Mouse (Mus musculus) kidney, embryonic 15.5 days (tissue): ENCODE results near the gene Tmem115. TPM values are rescaled to one million over a fixed set of nuclear protein-coding genes. Genes with fewer than 3 reads are reported as not detected.
"Not testable (repeated sequence)": the region's sequence is repeated elsewhere in the genome, so short reads cannot be mapped to it uniquely, and the experiment has no call there.

Source experiments
- ATAC-seq: fragments of 200-750 bp; cut with Nextera tagmentation; replicated peaks from 2 replicates; pipeline ENCODE4 v1.8.0; 2017; ENCODE audit warnings: moderate TSS enrichment; ENCODE audit not compliant: low FRiP score
- H3K27ac ChIP-seq: fragments of 300-500 bp; sonication (generic); 2 replicates; pipeline ENCODE4 v1.5.1; 2015; ENCODE audit warnings: mild to moderate bottlenecking, inconsistent platforms
- H3K27me3 ChIP-seq: fragments of 300-500 bp; sonication (generic); 2 replicates; pipeline ENCODE4 v1.6.1; 2015; ENCODE audit warnings: inconsistent platforms
- H3K36me3 ChIP-seq: fragments of 300-500 bp; sonication (generic); 2 replicates; pipeline ENCODE4 v1.6.1; 2015; ENCODE audit warnings: inconsistent platforms
- H3K4me1 ChIP-seq: fragments of 300-500 bp; sonication (generic); 2 replicates; pipeline ENCODE4 v1.6.1; 2015; ENCODE audit warnings: inconsistent platforms
- H3K4me2 ChIP-seq: fragments of 300-500 bp; sonication (generic); 2 replicates; pipeline ENCODE4 v1.6.1; 2015; ENCODE audit warnings: moderate library complexity, mild to moderate bottlenecking, inconsistent platforms
- H3K4me3 ChIP-seq: fragments of 300-500 bp; sonication (generic); replicated peaks from 2 replicates; pipeline ENCODE4 v1.5.1; 2015; ENCODE audit warnings: mild to moderate bottlenecking, inconsistent platforms
- H3K9ac ChIP-seq: fragments of 300-500 bp; sonication (generic); 2 replicates; pipeline ENCODE4 v1.6.1; 2015; ENCODE audit warnings: mild to moderate bottlenecking, inconsistent platforms
- H3K9me3 ChIP-seq: fragments of 300-500 bp; sonication (generic); replicated peaks from 2 replicates; pipeline ENCODE4 v1.6.1; 2016; ENCODE audit warnings: inconsistent platforms
- WGBS: fragments of 180-500 bp; shearing (Covaris S2); methylation state at CpG from one replicate; pipeline ENCODE4 v1.1.7; 2015; ENCODE audit warnings: mixed read lengths; 5-methylcytosine and 5-hydroxymethylcytosine counted together
- polyA plus RNA-seq: library from polyadenylated mRNA; unstranded; fragments of >200 nt; fragmentation: Nextera tagmentation; extraction: Ambion mirVana; gene quantifications from 2 replicates; pipeline ENCODE4 v1.2.1, GENCODE M21; 2015

The Tmem115 gene
- polyA plus RNA-seq, 1 experiment from 2014 or later = 49.4 TPM

GRCm38 (mm10) chr9:107552690-107553393, 19.1 kb downstream of the Tmem115 start:
- Histone ChIP-seq H3K4me2 (peak overlapping the region; percentile 70), H3K27me3 (no peaks in the 10 kb centered on the region; the same call in 1 of the 2 replicates), H3K9me3 (no peaks in the 10 kb centered on the region), H3K4me3 (peak overlapping the region; percentile 79), H3K9ac (peak overlapping the region; percentile 52), H3K36me3 (peaks cover 15% of the 10 kb centered on the region), H3K4me1 (peaks cover 66% of the 10 kb centered on the region), H3K27ac (peak overlapping the region; percentile 99)
- WGBS = 65% methylated on average over 5 of the region's 5 CpGs
- no peak for ATAC-seq

- Histone ChIP-seq H3K36me3 (peaks cover 24% of the 10 kb centered on the region), H3K27me3 (no peaks in the 10 kb centered on the region; the same call in 1 of the 2 replicates), H3K4me1 (peaks cover 66% of the 10 kb centered on the region), H3K9ac (peak overlapping the region; percentile 84), H3K4me2 (peak overlapping the region; percentile 70), H3K4me3 (peak overlapping the region; percentile 79), H3K27ac (peak overlapping the region; percentile 99), H3K9me3 (no peaks in the 10 kb centered on the region)
- peak; percentile 58; the same call in 1 of the 2 replicates for ATAC-seq
- 1% methylated on average over 37 of the region's 37 CpGs for WGBS
Observed at GRCm38 (mm10) chr9:107553541-107554318, 20.0 kb downstream of the Tmem115 start.

GRCm38 (mm10) chr9:107554319-107554825, 20.6 kb downstream of the Tmem115 start:
- WGBS = 0% methylated on average over 53 of the region's 53 CpGs
- no peaks in the 10 kb centered on the region; the same call in 1 of the 2 replicates for H3K27me3 ChIP-seq

GRCm38 (mm10) chr9:107555031-107555457, 21.3 kb downstream of the Tmem115 start:
- Histone ChIP-seq H3K27ac (peak overlapping the region; percentile 99), H3K27me3 (no peaks in the 10 kb centered on the region), H3K36me3 (peaks cover 37% of the 10 kb centered on the region), H3K4me1 (peaks cover 62% of the 10 kb centered on the region), H3K4me3 (peak overlapping the region; percentile 79), H3K4me2 (peak overlapping the region; percentile 70), H3K9me3 (no peaks in the 10 kb centered on the region), H3K9ac (peak overlapping the region; percentile 84)
- ATAC-seq = peak; percentile 22
- WGBS = under 1% methylated on average over 23 of the region's 23 CpGs

More at GRCm38 (mm10) chr9:107554319-107554825, 20.6 kb downstream of the Tmem115 start:
- Histone ChIP-seq H3K9ac (peak overlapping the region; percentile 84), H3K4me2 (peak overlapping the region; percentile 70), H3K9me3 (no peaks in the 10 kb centered on the region), H3K4me1 (peaks cover 66% of the 10 kb centered on the region), H3K36me3 (peaks cover 31% of the 10 kb centered on the region), H3K4me3 (peak overlapping the region; percentile 79), H3K27ac (peak overlapping the region; percentile 99)
- peak; percentile 88 for ATAC-seq

- Histone ChIP-seq H3K27me3 (no peaks in the 10 kb centered on the region), H3K4me2 (peak overlapping the region; percentile 70), H3K27ac (peak overlapping the region; percentile 99), H3K9me3 (no peaks in the 10 kb centered on the region), H3K4me3 (peak overlapping the region; percentile 79), H3K9ac (peak overlapping the region; percentile 84), H3K36me3 (peaks cover 44% of the 10 kb centered on the region), H3K4me1 (peaks cover 55% of the 10 kb centered on the region)
- WGBS = 28% methylated on average over 2 of the region's 2 CpGs
- no peak for ATAC-seq
Observed at GRCm38 (mm10) chr9:107555701-107556100, 22.0 kb downstream of the Tmem115 start.

- WGBS = 73% methylated on average over 3 of the region's 3 CpGs
Observed at GRCm38 (mm10) chr9:107556346-107556745, 22.6 kb downstream of the Tmem115 start.

GRCm38 (mm10) chr9:107563029-107563581, 29.4 kb downstream of the Tmem115 start, which contains the start of gene Tusc2:
Tusc2 (plus strand) TSS chr9:107563255.
- WGBS = under 1% methylated on average over 46 of the region's 46 CpGs
- peak within 1 kb of the TSS; percentile 97 for H3K4me3 ChIP-seq

More at GRCm38 (mm10) chr9:107556346-107556745, 22.6 kb downstream of the Tmem115 start:
- ATAC-seq = no peak
- Histone ChIP-seq H3K4me1 (peaks cover 49% of the 10 kb centered on the region), H3K9me3 (no peaks in the 10 kb centered on the region), H3K4me3 (peak overlapping the region; percentile 79), H3K27ac (peak overlapping the region; percentile 99), H3K9ac (peak overlapping the region; percentile 84; the same call in 1 of the 2 replicates), H3K4me2 (peak overlapping the region; percentile 70), H3K36me3 (peaks cover 50% of the 10 kb centered on the region), H3K27me3 (no peaks in the 10 kb centered on the region)

GRCm38 (mm10) chr9:107565556-107565955, 31.8 kb downstream of the Tmem115 start:
- H3K9ac ChIP-seq, ATAC-seq, H3K27me3 ChIP-seq, H3K9me3 ChIP-seq: not testable (repeated sequence)
- Histone ChIP-seq H3K36me3 (peaks cover 43% of the 10 kb centered on the region), H3K4me2 (peak overlapping the region; percentile 72), H3K4me1 (peaks cover 58% of the 10 kb centered on the region), H3K4me3 (peak overlapping the region; percentile 18; the same call in 1 of the 2 replicates), H3K27ac (peak overlapping the region; percentile 89)
- 50% methylated on average over 5 of the region's 5 CpGs for WGBS

More at GRCm38 (mm10) chr9:107563029-107563581, 29.4 kb downstream of the Tmem115 start, which contains the start of gene Tusc2:
- H3K27me3 ChIP-seq = no peaks in the 10 kb centered on the region
- peaks cover 47% of the 10 kb centered on the region for H3K4me1 ChIP-seq
- H3K4me2 ChIP-seq = peak within 1 kb of the TSS; percentile 85
- H3K9me3 ChIP-seq = no peaks in the 10 kb centered on the region
- peak within 1 kb of the TSS; percentile 80 for H3K27ac ChIP-seq
- peak; percentile 95 for ATAC-seq
- H3K36me3 ChIP-seq = peaks cover 64% of the 10 kb centered on the region
- H3K9ac ChIP-seq = peak within 1 kb of the TSS; percentile 80

GRCm38 (mm10) chr9:107566041-107566709, 32.4 kb downstream of the Tmem115 start:
- no peak overlapping the region for H3K9ac ChIP-seq
- H3K27ac ChIP-seq = peak overlapping the region; percentile 89
- H3K36me3 ChIP-seq = peaks cover 43% of the 10 kb centered on the region
- no peaks in the 10 kb centered on the region for H3K27me3 ChIP-seq
- 55% methylated on average over 15 of the region's 15 CpGs for WGBS
- no peak for ATAC-seq
- H3K4me1 ChIP-seq = peaks cover 64% of the 10 kb centered on the region
- peak overlapping the region; percentile 72 for H3K4me2 ChIP-seq
- peak overlapping the region; percentile 21 for H3K4me3 ChIP-seq
- no peaks in the 10 kb centered on the region for H3K9me3 ChIP-seq

- Histone ChIP-seq H3K9me3 (no peaks in the 10 kb centered on the region), H3K4me2 (peak overlapping the region; percentile 72), H3K27ac (peak overlapping the region; percentile 89), H3K4me3 (peak overlapping the region; percentile 21), H3K4me1 (peaks cover 70% of the 10 kb centered on the region), H3K36me3 (peaks cover 43% of the 10 kb centered on the region), H3K9ac (no peak overlapping the region), H3K27me3 (no peaks in the 10 kb centered on the region)
- ATAC-seq = no peak
- WGBS = 67% methylated on average over 3 of the region's 3 CpGs
Observed at GRCm38 (mm10) chr9:107566855-107567254, 33.1 kb downstream of the Tmem115 start.
